Mouse (Mus musculus): Measurements from ENCODE around the gene Atxn2.
"Not testable (repeated sequence)": the region's sequence is repeated elsewhere in the genome, so short reads cannot be mapped to it uniquely, and the experiment has no call there.

Atxn2 gene

DNA sequence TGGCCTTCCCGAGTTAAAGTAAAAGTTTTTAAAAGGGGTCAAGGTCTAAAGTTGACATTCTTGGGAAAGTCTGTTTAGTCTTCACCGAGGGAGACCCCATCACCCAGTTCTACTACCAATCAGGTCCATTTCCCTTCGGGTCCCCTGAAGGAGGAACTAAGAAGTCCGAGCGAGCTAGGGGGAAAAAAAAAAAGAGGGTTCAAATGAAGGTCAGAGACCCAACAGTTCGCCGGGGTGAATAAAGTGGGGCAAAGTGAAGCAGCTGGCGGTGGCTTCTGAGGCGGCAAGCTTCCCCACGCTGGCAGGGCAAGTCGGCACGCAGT, 325 bp upstream of the Atxn2 start:
- DNase-seq (ENCODE audit: low read depth): no peak

DNA sequence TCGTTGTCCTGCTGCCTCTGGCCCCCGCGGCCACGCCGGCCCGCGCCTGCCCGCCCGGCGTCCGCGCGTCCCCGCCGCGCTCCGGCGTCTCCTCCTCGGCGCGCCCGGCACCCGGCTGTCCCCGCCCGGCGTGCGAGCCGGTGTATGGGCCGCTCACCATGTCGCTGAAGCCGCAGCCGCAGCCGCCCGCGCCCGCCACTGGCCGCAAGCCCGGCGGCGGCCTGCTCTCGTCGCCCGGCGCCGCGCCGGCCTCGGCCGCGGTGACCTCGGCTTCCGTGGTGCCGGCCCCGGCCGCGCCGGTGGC, 743 bp downstream of the Atxn2 start:
- DNase-seq (ENCODE audit: low read depth): no peak

DNA sequence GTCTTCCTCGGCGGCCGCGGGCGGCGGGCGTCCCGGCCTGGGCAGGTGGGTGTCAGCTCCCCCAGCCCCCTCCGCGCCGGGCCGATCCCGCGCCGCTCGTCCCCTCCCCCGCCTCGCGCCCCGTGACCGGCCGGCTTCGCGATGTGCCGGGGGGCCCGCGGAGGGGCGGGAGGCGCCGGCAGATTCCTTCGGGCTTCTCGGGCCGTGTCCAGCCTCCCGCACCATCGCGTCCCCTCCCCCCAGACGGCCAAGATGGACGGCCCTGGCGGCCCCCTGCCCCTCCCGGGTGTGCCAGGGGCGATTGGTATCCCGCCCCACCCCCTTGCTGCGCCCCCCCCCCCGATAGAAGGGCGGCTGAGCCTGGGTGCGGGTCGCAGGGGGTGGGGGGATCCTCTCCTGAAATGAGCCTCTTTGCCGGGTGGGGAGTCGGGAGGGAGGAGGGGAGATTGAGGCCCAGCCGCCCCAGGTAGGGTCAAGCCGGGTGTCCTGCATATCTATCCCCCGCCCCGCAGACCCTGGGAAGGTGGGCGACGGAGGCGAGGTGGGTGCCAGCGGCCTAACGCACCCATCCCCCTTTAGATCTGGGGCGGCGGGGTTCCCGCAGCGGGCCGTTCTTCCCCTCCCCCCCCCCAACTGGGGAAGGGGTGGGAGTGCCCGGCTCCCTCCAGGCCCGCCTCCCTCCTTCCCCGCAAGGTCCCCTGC, 1.2 kb downstream of the Atxn2 start:
- peak; percentile 54 for DNase-seq (ENCODE audit: low read depth)

- DNase-seq (ENCODE audit: low read depth): no peak
Observed at GRCm38 (mm10) chr5:121712934-121713538, 1.9 kb downstream of the Atxn2 start.

DNA sequence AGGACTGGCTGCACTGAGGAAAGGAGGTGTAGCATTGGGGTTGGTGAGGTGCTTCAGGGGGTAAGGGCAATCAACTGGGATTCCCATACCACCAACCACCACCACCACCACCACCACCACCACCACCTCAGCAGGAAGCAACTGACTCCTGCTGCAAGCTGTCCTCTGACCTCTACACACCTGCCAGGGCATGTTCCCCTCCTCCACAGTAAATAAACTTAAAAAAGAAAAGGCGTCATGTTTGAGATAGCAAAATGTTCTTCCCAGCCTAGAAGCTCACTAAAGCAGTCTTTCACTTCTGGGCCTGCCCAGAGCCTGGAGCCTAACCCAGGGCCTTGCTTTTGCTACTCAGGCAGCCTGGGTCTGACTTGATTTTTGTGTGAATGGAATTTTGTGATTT, 3.2 kb downstream of the Atxn2 start:
- DNase-seq (ENCODE audit: low read depth): peak; percentile 11

GRCm38 (mm10) chr5:121714928-121715327, 3.8 kb downstream of the Atxn2 start:
- DNase-seq (ENCODE audit: low read depth): no peak

DNA sequence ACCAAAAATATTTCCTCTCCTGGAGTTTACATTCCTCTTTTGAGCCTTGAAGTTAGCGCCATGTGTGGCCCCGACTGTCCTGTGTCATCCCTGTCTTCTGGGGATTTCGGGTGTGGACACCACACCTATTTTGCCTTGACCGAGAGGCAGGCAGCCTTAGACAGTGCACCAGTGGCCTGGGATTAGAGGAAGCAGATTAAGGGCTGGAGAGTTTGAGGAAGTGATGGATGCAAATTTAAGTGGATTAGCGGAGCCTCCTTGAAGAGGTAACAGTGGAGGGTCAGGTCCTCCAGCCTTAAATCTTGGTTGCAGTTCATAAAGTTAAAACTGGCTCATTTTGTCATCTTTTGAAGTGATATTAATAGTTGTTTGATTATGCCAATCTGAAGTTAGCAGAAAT, 7.3 kb downstream of the Atxn2 start:
- DNase-seq (ENCODE audit: low read depth): no peak

- peak; percentile 18 for DNase-seq (ENCODE audit: low read depth)
Observed at GRCm38 (mm10) chr5:121720888-121721585, 9.9 kb downstream of the Atxn2 start.

GRCm38 (mm10) chr5:121721841-121722240, 10.7 kb downstream of the Atxn2 start:
- DNase-seq (ENCODE audit: low read depth): no peak

DNA sequence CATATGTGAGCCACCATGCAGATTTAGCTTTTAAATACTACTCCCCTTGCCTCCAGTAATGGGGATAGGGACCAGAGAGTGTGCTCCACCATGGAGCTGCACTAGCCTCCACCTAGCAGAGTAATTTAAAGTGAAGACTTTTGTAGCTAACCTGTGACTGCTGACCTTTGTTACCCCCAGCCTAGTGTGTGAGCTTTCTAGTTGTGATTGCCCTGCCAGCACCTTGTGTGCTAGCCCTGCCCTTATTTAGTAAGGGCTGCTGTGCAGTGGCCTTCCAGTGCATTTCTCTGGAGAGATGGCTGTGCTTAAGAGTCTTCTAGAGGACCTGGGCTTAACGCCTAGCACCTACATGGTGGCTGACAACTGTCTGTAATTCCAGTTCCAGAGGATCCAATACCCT, 13.5 kb downstream of the Atxn2 start:
- no peak for DNase-seq (ENCODE audit: low read depth)

DNA sequence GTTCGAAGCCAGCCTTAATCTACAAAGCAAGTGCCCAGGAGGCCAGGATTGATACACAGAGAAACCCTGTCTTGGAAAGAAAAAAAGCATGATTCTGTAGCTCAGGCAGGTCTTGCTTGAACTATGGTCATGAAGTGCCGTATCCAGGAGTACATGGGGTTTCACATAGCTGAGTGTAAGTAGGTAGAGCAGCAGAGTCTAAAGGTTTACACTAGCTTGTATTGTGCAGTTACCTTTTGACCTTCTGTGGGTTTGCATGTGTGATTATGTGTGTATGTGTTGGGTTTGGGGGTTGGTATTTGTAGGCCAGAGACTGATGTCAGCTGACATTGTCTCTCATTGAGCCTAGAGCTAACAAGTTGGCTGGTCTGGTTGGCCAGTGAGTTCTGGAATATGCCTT, 18.9 kb downstream of the Atxn2 start:
- DNase-seq (ENCODE audit: low read depth): no peak

- DNase-seq (ENCODE audit: low read depth): no peak
Observed at GRCm38 (mm10) chr5:121736641-121737040, 25.5 kb downstream of the Atxn2 start.

GRCm38 (mm10) chr5:121738162-121738561, 27.0 kb downstream of the Atxn2 start:
- not testable (repeated sequence) for DNase-seq (ENCODE audit: low read depth)

DNA sequence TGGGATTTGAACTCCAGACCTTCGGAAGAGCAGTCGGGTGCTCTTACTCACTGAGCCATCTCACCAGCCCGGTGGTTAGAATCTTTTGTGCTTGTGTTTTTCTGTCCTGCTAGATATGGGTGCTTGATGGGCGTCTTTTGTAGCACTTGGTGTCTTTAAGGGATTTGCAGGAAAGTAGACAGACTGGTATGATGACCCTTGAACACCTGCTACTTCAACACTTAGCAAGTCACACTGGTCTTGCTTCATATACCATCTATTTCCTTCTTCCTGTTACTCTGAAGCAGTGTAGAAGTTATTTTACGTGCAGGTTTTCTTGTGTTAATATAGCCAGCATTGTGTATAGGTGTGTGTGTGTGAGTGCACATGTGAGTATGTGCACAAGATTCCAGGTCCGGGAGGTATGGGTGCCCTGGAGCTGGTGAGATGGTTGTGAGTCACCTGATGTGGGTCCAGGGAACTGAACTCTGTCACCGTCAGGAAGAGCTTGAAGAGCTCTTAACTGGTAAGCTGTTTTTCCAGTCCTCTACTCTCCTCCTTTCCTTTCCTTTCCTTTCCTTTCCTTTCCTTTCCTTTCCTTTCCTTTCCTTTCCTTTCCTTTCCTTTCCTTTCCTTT, 27.5 kb downstream of the Atxn2 start:
- DNase-seq (ENCODE audit: low read depth): no peak

- DNase-seq (ENCODE audit: low read depth): no peak
Observed at GRCm38 (mm10) chr5:121740516-121740915, 29.4 kb downstream of the Atxn2 start.

DNA sequence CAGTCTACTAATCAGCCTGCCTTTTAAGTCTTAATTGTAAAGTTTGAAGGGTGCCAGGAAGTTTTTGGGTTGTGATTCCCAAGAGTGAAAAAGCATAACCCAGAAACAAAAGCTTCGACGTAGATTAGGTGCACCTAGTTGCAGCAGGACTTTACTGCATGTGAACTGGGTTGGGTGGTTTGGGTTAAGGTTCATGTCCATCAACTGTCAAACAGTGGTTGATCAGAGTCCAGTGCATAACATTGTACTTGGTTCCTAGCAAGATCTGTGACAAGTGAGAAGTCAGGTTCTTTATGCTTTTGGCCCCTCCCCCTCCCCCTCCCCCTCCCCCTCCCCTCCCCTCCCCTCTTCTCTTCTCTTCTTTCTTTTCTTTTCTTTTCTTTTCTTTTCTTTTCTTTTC, 31.8 kb downstream of the Atxn2 start:
- no peak for DNase-seq (ENCODE audit: low read depth)

GRCm38 (mm10) chr5:121747884-121748594, 36.9 kb downstream of the Atxn2 start:
- DNase-seq (ENCODE audit: low read depth): not testable (repeated sequence)

GRCm38 (mm10) chr5:121749633-121750032, 38.5 kb downstream of the Atxn2 start:
- DNase-seq (ENCODE audit: low read depth): no peak

- DNase-seq (ENCODE audit: low read depth): no peak
Observed at GRCm38 (mm10) chr5:121757900-121758299, 46.8 kb downstream of the Atxn2 start.

DNA sequence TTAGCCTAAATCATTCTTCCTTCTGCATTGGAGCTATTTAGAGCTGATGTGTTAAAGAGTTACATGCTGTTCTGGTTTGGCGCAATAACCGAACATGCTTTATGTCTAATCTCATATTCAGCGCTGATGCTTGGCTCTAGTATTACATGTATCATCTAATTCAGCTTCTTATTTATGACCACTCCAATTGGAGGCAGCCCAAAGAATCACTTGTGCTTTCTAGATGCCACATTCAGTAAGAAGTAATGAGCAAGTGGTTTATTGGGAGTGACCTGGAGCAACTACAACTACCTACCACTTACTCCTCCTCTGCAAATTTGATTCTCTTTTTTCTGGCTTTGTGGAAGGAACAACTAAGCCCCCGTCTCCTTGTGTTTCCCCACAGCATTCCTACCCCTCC, 47.2 kb downstream of the Atxn2 start:
- no peak for DNase-seq (ENCODE audit: low read depth)

DNA sequence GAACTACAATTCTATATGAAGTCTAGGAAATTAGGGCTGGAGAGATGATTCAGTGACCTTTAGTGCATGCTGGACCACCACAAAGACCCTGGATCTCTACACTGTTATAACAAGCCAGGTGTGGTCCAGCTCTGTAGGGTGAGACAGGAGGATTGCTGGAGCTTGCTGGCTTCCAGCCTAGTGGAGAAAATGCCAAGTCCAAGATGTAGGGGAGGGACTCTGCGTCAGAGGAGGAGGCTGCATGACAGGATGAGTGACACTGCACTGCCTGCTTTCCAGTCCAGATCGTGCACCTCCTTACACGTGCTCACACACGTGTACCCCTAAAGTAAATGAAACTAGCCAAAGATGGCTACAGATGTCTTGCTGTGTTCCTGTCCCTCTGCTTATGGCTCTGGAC, 48.8 kb downstream of the Atxn2 start:
- no peak for DNase-seq (ENCODE audit: low read depth)

DNA sequence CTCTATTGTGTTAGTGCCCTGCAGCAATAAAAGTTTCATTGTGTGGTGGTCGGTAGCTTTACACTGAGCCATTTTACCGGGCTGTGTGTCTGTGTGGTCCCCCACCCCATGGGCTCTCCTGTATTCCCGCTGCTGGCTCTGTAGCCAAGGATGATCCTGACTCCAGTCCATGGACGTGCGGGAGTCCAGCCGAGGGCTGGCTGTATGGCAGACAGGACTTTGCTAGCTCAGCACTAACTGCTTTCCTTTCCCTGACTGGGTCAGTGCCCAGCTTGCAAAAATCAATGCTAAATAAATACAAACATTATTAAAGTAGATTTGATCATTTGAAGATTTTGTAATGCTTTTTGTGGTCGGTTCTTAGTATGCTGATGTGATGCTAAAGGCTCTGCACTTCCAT, 50.3 kb downstream of the Atxn2 start:
- no peak for DNase-seq (ENCODE audit: low read depth)

GRCm38 (mm10) chr5:121762949-121763348, 51.8 kb downstream of the Atxn2 start:
- DNase-seq (ENCODE audit: low read depth): no peak
